Mouse (Mus musculus): ENCODE data around the gene Slc35e3. TPM values are rescaled to one million over a fixed set of nuclear protein-coding genes. Genes with fewer than 3 reads are reported as not detected.

Gene Slc35e3
- polyA plus RNA-seq, 2 experiments: 1.3 to 1.7 TPM

- DNase-seq (ENCODE audit: low read depth in 3 of 3, low spot score in 3 of 3): no peak
- Histone ChIP-seq H3K27me3 (ENCODE audit: control insufficient read depth, insufficient read depth, low read length) (no peaks in the 10 kb centered on the region), H3K9me3 (ENCODE audit: control insufficient read depth, low read length) (no peaks in the 10 kb centered on the region), H3K4me1 (replicated peaks; ENCODE audit: control insufficient read depth in 2 of 2, insufficient read depth in 2 of 2, low read length in 1 of 2) (peaks cover 13 to 15% of the 10 kb centered on the region in 2 experiments), H3K27ac (no peak overlapping the region), H3K36me3 (replicated peaks; ENCODE audit: control insufficient read depth, insufficient read depth, low read depth) (peaks cover 25% of the 10 kb centered on the region), H3K4me2 (ENCODE audit: low read depth) (peak overlapping the region; percentile 57), H3K4me3 (ENCODE audit: insufficient read depth in 1 of 2, low read depth in 2 of 2, low read length in 2 of 2) (peak overlapping the region; percentile 78 to 90), H3K9ac (replicated peaks) (peak overlapping the region; percentile 75; the same call in 1 of the 2 replicates)
- TF ChIP-seq CTCF (IDR thresholded peaks at IDR 0.05; ENCODE audit: low read depth) (no peak), EP300 (IDR thresholded peaks at IDR 0.05; ENCODE audit: low read depth) (no peak)
- WGBS (ENCODE audit: insufficient replicate concordance): 82% methylated on average over 2 of the region's 2 CpGs
- ATAC-seq (ENCODE audit: insufficient read depth): no peak
Observed at GRCm38 (mm10) chr10:117791171-117791470, 45.0 kb upstream of the Slc35e3 start.

GRCm38 (mm10) chr10:117790421-117791170 lies 44.4 kb upstream of the Slc35e3 start:
- peak overlapping the region; percentile 75; the same call in 1 of the 2 replicates for H3K9ac ChIP-seq (replicated peaks)
- ATAC-seq (ENCODE audit: insufficient read depth) (no peak), DNase-seq (ENCODE audit: low read depth in 3 of 3, low spot score in 3 of 3) (no peak)
- no peaks in the 10 kb centered on the region for H3K9me3 ChIP-seq (ENCODE audit: control insufficient read depth, low read length)
- H3K4me2 ChIP-seq (ENCODE audit: low read depth): peak overlapping the region; percentile 57
- TF ChIP-seq CTCF (IDR thresholded peaks at IDR 0.05; ENCODE audit: low read depth): no peak
- no peak for TF ChIP-seq EP300 (IDR thresholded peaks at IDR 0.05; ENCODE audit: low read depth)
- H3K36me3 ChIP-seq (replicated peaks; ENCODE audit: control insufficient read depth, insufficient read depth, low read depth): peaks cover 30% of the 10 kb centered on the region
- peaks cover 13 to 15% of the 10 kb centered on the region in 2 experiments for H3K4me1 ChIP-seq (replicated peaks; ENCODE audit: control insufficient read depth in 2 of 2, insufficient read depth in 2 of 2, low read length in 1 of 2)
- peak overlapping the region in 1 of 2 experiments; percentile 78; a peak in 2 of 4 replicates for H3K4me3 ChIP-seq (ENCODE audit: insufficient read depth in 1 of 2, low read depth in 2 of 2, low read length in 2 of 2)
- H3K27ac ChIP-seq: no peak overlapping the region
- WGBS (ENCODE audit: insufficient replicate concordance): 87% methylated on average over 17 of the region's 17 CpGs
- H3K27me3 ChIP-seq (ENCODE audit: control insufficient read depth, insufficient read depth, low read length): no peaks in the 10 kb centered on the region

GRCm38 (mm10) chr10:117790011-117790410 lies 43.8 kb upstream of the Slc35e3 start:
- H3K27me3 ChIP-seq (ENCODE audit: control insufficient read depth, insufficient read depth, low read length): no peaks in the 10 kb centered on the region
- no peaks in the 10 kb centered on the region for H3K9me3 ChIP-seq (ENCODE audit: control insufficient read depth, low read length)
- WGBS (ENCODE audit: insufficient replicate concordance): 83% methylated on average over 1 of the region's 1 CpGs
- no peak overlapping the region for H3K27ac ChIP-seq
- no peak for ATAC-seq (ENCODE audit: insufficient read depth)
- H3K9ac ChIP-seq (replicated peaks): no peak overlapping the region
- TF ChIP-seq CTCF (IDR thresholded peaks at IDR 0.05; ENCODE audit: low read depth) (no peak), EP300 (IDR thresholded peaks at IDR 0.05; ENCODE audit: low read depth) (no peak)
- H3K4me1 ChIP-seq (replicated peaks; ENCODE audit: control insufficient read depth in 2 of 2, insufficient read depth in 2 of 2, low read length in 1 of 2): peaks cover 13 to 15% of the 10 kb centered on the region in 2 experiments
- H3K4me3 ChIP-seq (ENCODE audit: insufficient read depth in 1 of 2, low read depth in 2 of 2, low read length in 2 of 2): no peak overlapping the region
- no peak for DNase-seq (ENCODE audit: low read depth in 3 of 3, low spot score in 3 of 3)
- peaks cover 33% of the 10 kb centered on the region for H3K36me3 ChIP-seq (replicated peaks; ENCODE audit: control insufficient read depth, insufficient read depth, low read depth)
- H3K4me2 ChIP-seq (ENCODE audit: low read depth): no peak overlapping the region

GRCm38 (mm10) chr10:117784646-117785045 lies 38.5 kb upstream of the Slc35e3 start:
- Histone ChIP-seq H3K9me3 (ENCODE audit: control insufficient read depth, low read length) (no peaks in the 10 kb centered on the region), H3K4me2 (ENCODE audit: low read depth) (no peak overlapping the region), H3K9ac (replicated peaks) (no peak overlapping the region), H3K27ac (no peak overlapping the region), H3K27me3 (ENCODE audit: control insufficient read depth, insufficient read depth, low read length) (no peaks in the 10 kb centered on the region), H3K36me3 (replicated peaks; ENCODE audit: control insufficient read depth, insufficient read depth, low read depth) (peaks cover 63% of the 10 kb centered on the region), H3K4me3 (ENCODE audit: insufficient read depth in 1 of 2, low read depth in 2 of 2, low read length in 2 of 2) (no peak overlapping the region), H3K4me1 (replicated peaks; ENCODE audit: control insufficient read depth in 2 of 2, insufficient read depth in 2 of 2, low read length in 1 of 2) (no peaks in the 10 kb centered on the region)
- ATAC-seq (ENCODE audit: insufficient read depth): no peak
- TF ChIP-seq CTCF (IDR thresholded peaks at IDR 0.05; ENCODE audit: low read depth) (no peak), EP300 (IDR thresholded peaks at IDR 0.05; ENCODE audit: low read depth) (no peak)
- WGBS (ENCODE audit: insufficient replicate concordance): 66% methylated on average over 7 of the region's 7 CpGs
- DNase-seq (ENCODE audit: low read depth in 3 of 3, low spot score in 3 of 3): no peak

GRCm38 (mm10) chr10:117783786-117784420 lies 37.7 kb upstream of the Slc35e3 start:
- Histone ChIP-seq H3K36me3 (replicated peaks; ENCODE audit: control insufficient read depth, insufficient read depth, low read depth) (peaks cover 64% of the 10 kb centered on the region), H3K9ac (replicated peaks) (no peak overlapping the region), H3K27me3 (ENCODE audit: control insufficient read depth, insufficient read depth, low read length) (no peaks in the 10 kb centered on the region), H3K4me2 (ENCODE audit: low read depth) (no peak overlapping the region), H3K9me3 (ENCODE audit: control insufficient read depth, low read length) (no peaks in the 10 kb centered on the region), H3K4me1 (replicated peaks; ENCODE audit: control insufficient read depth in 2 of 2, insufficient read depth in 2 of 2, low read length in 1 of 2) (no peaks in the 10 kb centered on the region), H3K27ac (no peak overlapping the region), H3K4me3 (ENCODE audit: insufficient read depth in 1 of 2, low read depth in 2 of 2, low read length in 2 of 2) (no peak overlapping the region)
- DNase-seq (ENCODE audit: low read depth in 3 of 3, low spot score in 3 of 3) (no peak), ATAC-seq (ENCODE audit: insufficient read depth) (no peak)
- WGBS (ENCODE audit: insufficient replicate concordance): 78% methylated on average over 13 of the region's 13 CpGs
- TF ChIP-seq EP300 (IDR thresholded peaks at IDR 0.05; ENCODE audit: low read depth) (no peak), CTCF (IDR thresholded peaks at IDR 0.05; ENCODE audit: low read depth) (no peak)
